Mouse (Mus musculus): ENCODE results near the gene Trim67.
A peak's percentile ranks its signal among the peaks of the same experiment; 100 is the strongest.
"Not testable (repeated sequence)": the region's sequence is repeated elsewhere in the genome, so short reads cannot be mapped to it uniquely, and the experiment has no call there.

Gene Trim67

DNA sequence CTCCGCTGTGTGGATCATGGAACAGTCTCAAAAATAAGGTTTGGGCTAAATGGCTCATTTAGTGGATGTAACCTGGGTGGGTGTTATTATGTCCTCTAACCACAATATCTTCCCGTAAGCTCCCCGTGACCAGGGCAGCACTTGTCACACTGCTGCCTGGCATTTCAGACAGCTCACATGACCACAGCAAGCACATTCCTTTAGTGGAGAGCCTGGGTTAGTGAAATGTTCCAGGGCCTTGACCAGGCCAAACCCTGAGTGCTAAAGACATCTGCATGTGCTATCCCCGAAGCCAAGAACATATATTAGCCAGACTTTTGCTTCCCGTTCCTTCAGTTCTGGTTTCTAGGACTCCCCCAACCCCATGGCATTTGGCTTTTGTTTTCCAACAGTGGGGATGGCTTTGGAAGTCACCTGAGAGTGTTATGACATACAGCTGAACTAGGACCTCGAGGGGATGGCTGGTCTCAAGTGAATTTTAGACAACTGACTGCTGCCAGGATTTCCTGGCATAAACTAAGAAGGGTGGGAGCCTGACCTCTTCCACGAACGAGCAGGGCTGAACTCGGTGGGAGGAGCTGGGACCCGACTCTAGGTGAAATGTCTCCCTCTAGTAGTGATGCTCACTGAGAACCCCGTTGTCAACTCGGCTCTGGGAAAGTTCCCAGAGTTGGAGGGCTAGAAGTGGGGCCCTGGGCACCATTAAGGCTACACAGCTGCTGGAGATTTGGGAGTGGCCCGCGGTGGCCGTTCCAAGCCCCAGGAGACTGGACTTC lies 40.7 kb downstream of the Trim67 start:
- DNase-seq (ENCODE audit: low spot score) = no peak

DNA sequence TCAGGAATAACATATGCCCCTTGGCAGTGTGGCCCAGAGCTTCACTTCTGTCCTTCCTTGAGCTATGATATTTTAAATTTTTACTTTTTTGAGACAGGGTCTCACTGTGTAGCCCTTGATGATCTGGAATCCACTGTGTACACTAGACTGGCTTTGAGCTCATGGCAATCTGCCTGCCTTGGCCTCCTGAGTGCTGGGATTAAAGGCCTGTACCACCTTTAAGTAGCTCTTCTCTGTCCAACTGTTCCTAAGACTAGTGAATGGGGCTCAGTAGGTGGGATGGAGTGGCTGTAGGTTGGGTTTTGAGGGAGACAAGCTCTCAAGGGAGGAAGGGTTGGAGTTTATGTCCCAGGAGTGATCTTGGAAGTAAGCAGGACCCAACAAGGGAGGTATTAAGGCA lies 43.0 kb downstream of the Trim67 start:
- DNase-seq (ENCODE audit: low spot score) = no peak

GRCm38 (mm10) chr8:124836273-124836672 lies 43.4 kb downstream of the Trim67 start:
- DNase-seq (ENCODE audit: low spot score) = no peak

GRCm38 (mm10) chr8:124836907-124837306 lies 44.0 kb downstream of the Trim67 start:
- no peak for DNase-seq (ENCODE audit: low spot score)

- no peak for DNase-seq (ENCODE audit: low spot score)
Observed at GRCm38 (mm10) chr8:124837956-124838355, 45.1 kb downstream of the Trim67 start.

GRCm38 (mm10) chr8:124839371-124839770 lies 46.5 kb downstream of the Trim67 start:
- DNase-seq (ENCODE audit: low spot score) = no peak

DNA sequence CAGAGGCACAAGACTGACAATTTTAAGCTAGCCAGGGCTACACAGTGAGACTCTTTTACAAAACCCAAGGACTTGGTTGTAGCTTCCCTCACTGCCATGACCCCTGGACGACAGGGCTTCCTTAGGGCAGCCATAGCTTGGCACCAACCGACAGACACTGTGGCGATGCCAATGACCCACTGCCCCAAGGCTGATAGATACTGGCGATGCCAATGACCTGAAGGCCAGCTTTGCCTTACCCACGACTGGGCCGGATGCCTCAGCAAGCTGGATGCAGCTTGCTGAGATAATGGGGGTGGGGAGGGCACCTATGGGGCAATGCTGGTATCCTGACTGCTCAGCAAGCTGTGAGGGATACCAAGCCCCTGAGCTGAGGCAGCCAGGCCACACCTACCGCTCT lies 48.0 kb downstream of the Trim67 start:
- no peak for DNase-seq (ENCODE audit: low spot score)

- DNase-seq (ENCODE audit: low spot score) = no peak
Observed at GRCm38 (mm10) chr8:124841775-124842174, 48.9 kb downstream of the Trim67 start.

GRCm38 (mm10) chr8:124842929-124843328 lies 50.0 kb downstream of the Trim67 start:
- not testable (repeated sequence) for DNase-seq (ENCODE audit: low spot score)

GRCm38 (mm10) chr8:124845131-124845530 lies 52.2 kb downstream of the Trim67 start:
- DNase-seq (ENCODE audit: low spot score) = no peak

DNA sequence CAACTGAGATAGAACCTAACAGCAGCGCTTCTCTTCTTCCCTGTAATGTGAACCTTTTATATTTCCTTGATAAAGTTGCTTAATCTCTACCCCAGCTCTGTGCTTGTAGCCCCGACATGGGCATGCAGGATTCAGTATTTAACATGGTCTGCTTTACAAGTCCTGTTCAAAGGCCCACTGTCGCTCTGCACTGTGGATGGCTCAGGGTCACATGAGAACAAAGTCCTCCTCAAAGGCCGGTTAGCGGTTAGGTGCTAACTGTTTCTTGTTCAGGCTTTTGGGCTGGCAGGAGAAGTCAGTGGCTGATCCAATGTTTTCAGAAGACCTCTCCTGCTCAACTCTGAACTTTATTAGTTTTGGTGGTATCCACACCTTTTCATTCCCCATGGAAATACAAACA lies 52.7 kb downstream of the Trim67 start:
- no peak for DNase-seq (ENCODE audit: low spot score)

- no peak for DNase-seq (ENCODE audit: low spot score)
Observed at GRCm38 (mm10) chr8:124853511-124853910, 60.6 kb downstream of the Trim67 start.

- DNase-seq (ENCODE audit: low spot score) = no peak
Observed at GRCm38 (mm10) chr8:124859466-124859865, 66.6 kb downstream of the Trim67 start.

DNA sequence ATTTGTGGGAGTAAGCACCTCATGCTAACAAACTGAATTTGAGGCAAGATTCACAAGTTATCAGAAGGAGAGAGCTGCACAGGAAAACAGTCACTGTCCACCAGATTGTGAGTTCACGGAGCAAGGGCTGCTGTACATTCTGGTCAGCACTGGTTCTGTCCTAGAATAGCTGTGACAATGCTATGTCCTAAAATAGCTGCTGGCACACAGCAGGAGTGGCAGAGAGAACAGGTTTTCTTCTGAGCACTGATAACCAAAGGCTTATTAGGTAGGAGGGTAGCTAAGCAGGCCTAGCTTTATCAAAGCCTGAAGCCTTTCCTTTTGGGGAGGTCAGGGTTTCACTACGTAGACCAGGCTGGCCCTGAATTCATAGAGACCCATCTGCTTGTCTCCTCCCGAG lies 67.3 kb downstream of the Trim67 start:
- no peak for DNase-seq (ENCODE audit: low spot score)

GRCm38 (mm10) chr8:124862321-124863162 lies 69.7 kb downstream of the Trim67 start, which contains the start of the genes Gnpat and 2810004N23Rik:
TSS of gene Gnpat (plus strand) at chr8:124863033.
TSS of gene 2810004N23Rik (minus strand) at chr8:124863120.
- peak; percentile 83 for DNase-seq (ENCODE audit: low spot score)

- DNase-seq (ENCODE audit: low spot score) = no peak
Observed at GRCm38 (mm10) chr8:124863163-124863677, 70.3 kb downstream of the Trim67 start.

GRCm38 (mm10) chr8:124863729-124864128 lies 70.8 kb downstream of the Trim67 start:
- DNase-seq (ENCODE audit: low spot score) = no peak

- DNase-seq (ENCODE audit: low spot score) = no peak
Observed at GRCm38 (mm10) chr8:124866669-124867068, 73.8 kb downstream of the Trim67 start.

DNA sequence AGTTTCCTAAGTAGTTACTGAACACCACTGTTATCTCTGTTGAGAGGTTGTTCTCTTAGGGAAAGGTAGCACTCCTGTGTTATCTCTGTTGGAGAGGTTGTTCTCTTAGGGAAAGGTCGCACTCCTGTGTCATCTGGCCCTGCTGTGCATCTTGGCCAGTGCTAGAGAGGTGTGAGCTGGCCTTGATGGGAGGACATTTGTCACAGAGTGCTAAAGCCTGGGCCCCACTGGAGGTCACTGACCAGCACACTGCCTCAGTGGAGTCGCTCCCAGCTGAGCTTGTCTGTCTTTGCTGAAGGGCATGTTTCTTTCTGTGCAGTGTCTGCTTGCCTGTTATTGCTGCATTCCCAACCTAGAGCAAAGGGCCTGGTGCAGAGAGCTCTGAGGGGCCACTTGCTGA lies 74.2 kb downstream of the Trim67 start:
- no peak for DNase-seq (ENCODE audit: low spot score)

DNA sequence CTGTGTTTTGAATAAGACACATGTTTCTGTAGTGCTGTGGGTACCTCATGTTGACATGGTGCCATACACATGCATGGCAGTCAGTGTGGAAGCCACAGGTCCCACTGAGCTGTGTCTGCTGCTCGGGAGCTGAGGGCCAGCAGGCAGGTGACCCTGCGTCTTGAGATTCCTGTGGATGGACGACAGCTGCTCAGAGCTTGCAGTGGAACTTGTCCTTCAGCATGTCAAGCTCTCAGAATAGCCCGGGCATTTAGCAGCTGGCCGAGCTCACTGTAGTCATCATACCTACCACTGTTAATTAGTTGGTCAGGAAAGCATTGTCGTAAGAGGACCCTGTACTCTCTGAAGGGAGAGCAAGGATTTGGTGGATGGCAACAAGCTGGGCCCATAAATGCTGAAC lies 76.8 kb downstream of the Trim67 start:
- DNase-seq (ENCODE audit: low spot score) = no peak

DNA sequence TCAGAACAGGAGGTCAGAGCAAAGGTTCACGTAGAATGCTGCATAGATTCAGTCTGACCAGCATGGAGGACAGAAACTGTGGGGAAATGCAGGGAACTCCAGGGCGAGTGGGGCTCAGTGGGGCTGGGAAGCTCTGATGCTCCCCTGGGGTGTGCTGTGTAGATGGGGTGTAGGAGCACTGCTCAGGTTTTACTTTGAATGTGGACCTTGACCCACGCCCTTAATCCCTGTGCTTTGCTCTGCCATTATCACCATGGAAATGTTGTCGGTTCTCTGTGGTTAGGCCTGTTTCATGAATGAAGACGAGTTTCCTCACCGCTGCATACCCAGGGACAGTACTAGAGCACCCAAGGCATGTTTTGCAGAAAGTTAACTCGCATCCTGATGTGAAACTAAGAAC lies 78.6 kb downstream of the Trim67 start:
- no peak for DNase-seq (ENCODE audit: low spot score)

GRCm38 (mm10) chr8:124872081-124872480 lies 79.2 kb downstream of the Trim67 start:
- no peak for DNase-seq (ENCODE audit: low spot score)

GRCm38 (mm10) chr8:124872690-124873089 lies 79.8 kb downstream of the Trim67 start:
- no peak for DNase-seq (ENCODE audit: low spot score)
